Mouse (Mus musculus) G1E (cell line): ENCODE measurements around the gene Trim50. TPM values are rescaled to one million over a fixed set of nuclear protein-coding genes. Genes with fewer than 3 reads are reported as not detected.

Experiments used
- ATAC-seq: 2 replicates; pipeline ENCODE4 v1.8.0; 2016; ENCODE audit warnings: mild to moderate bottlenecking; ENCODE audit not compliant: insufficient number of reproducible peaks, poor library complexity, low FRiP score, severe bottlenecking; ENCODE audit errors: extremely low read depth
- DNase-seq: peaks from one replicate; pipeline ENCODE4 v3.0.0; 2012; ENCODE audit warnings: low spot score
- H3K27me3 ChIP-seq: 2 replicates; pipeline ENCODE4 v1.6.1; 2012; ENCODE audit warnings: mild to moderate bottlenecking, low read length, inconsistent platforms; ENCODE audit not compliant: insufficient read depth
- H3K36me3 ChIP-seq: replicated peaks from 2 replicates; pipeline ENCODE3; 2012; ENCODE audit warnings: mild to moderate bottlenecking, inconsistent platforms
- H3K4me1 ChIP-seq: 2 replicates; pipeline ENCODE4 v1.6.1; 2012; ENCODE audit warnings: low read depth, low read length, inconsistent platforms, mixed read lengths; ENCODE audit not compliant: insufficient read depth
- H3K4me3 ChIP-seq: 2 replicates; pipeline ENCODE4 v1.5.1; 2012; ENCODE audit warnings: low read depth, mild to moderate bottlenecking, inconsistent platforms, low read length, moderate library complexity, mixed read lengths
- H3K9me3 ChIP-seq: replicated peaks from 2 replicates; pipeline ENCODE4 v1.6.1; 2012; ENCODE audit warnings: inconsistent platforms
- CTCF ChIP-seq: IDR thresholded peaks from 2 replicates; pipeline ENCODE4 v1.5.1; 2012; ENCODE audit warnings: low read depth, low read length, inconsistent platforms, mixed read lengths
- GATA1 ChIP-seq: IDR thresholded peaks from 2 replicates; pipeline ENCODE4 v1.6.1; 2012; ENCODE audit warnings: borderline replicate concordance, low read length, inconsistent platforms, mixed read lengths
- GATA2 ChIP-seq: IDR thresholded peaks from 2 replicates; pipeline ENCODE4 v1.6.1; 2012; ENCODE audit warnings: low read depth, low read length, inconsistent platforms, borderline replicate concordance
- POLR2AphosphoS5 ChIP-seq: IDR thresholded peaks from 2 replicates; pipeline ENCODE4 v1.6.1; 2012; ENCODE audit warnings: low read depth, low read length, inconsistent platforms; ENCODE audit not compliant: insufficient replicate concordance
- TAL1 ChIP-seq: conservative IDR thresholded peaks from 2 replicates; pipeline ENCODE4 v1.6.1; 2012; ENCODE audit warnings: low read depth, low read length, inconsistent platforms, mixed read lengths
- polyA plus RNA-seq: library from polyadenylated mRNA; stranded (reverse); fragments of >175 nt; gene quantifications from 2 replicates; pipeline ENCODE4 v1.2.3, GENCODE M21; 2012
- total RNA-seq, 2 experiments: library from RNA; stranded (forward) in 1 of 2; stranded (reverse) in 1 of 2; fragments of 200-1000 nt in 1 of 2; fragments of >200 nt in 1 of 2; fragmentation: Nextera tagmentation in 1 of 2; gene quantifications; 2 replicates each; pipeline ENCODE4 v1.2.3; 2014 to 2017

The Trim50 gene
- total RNA-seq (2014; fragmentation: Nextera tagmentation) (not detected in 2 replicates), total RNA-seq (2017) (0.16 TPM in 1 of 2 replicates, not detected in the other), polyA plus RNA-seq (not detected in 2 replicates)

- peaks cover 16% of the 10 kb centered on the region; the same call in 1 of the 2 replicates for H3K27me3 ChIP-seq
- no peaks in the 10 kb centered on the region for H3K4me1 ChIP-seq
- H3K36me3 ChIP-seq = no peaks in the 10 kb centered on the region
- no peak for TF ChIP-seq POLR2AphosphoS5
- no peak for TF ChIP-seq CTCF
- TF ChIP-seq GATA1 = no peak
- no peak for TF ChIP-seq TAL1
- no peak for TF ChIP-seq GATA2
- H3K9me3 ChIP-seq = no peaks in the 10 kb centered on the region
- ATAC-seq (no peak), DNase-seq (no peak)
- no peak within 1 kb of the TSS for H3K4me3 ChIP-seq
Measured at GRCm38 (mm10) chr5:135352995-135353394, at the start of gene Trim50. Trim50 (plus strand) TSS chr5:135353295.

DNA sequence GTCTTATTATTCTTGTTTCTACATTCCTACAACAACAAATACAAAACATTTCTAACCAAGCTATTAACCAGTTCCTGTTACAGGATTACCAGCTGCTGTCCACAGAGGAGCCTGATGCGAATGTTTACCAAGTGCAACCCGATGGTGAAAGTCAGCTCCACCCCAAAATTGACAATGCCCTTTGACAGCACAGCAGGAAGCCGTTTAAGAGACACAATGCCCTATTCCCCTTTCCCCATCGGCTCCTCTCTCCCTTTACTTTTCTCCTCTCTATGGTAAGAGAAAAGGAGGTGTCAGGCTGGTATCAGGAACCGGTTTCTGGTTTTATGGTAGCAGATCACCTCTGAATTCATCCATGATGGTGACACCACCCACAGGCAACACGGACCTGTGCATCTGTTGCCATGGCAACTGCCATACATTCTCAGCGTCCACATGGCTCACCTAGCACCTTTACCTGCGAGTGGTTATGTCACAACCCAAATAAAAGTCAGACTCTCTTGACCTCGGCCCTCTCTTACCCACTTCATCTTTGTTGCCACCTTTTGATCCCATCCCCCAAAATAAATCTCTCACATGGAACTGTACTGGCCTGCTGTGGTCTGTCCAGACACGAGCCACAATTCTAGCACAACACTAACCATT is 46.7 kb upstream of the Trim50 start:
- ATAC-seq = no peak
- DNase-seq = no peak
- H3K27me3 ChIP-seq = peaks cover 19% of the 10 kb centered on the region

DNA sequence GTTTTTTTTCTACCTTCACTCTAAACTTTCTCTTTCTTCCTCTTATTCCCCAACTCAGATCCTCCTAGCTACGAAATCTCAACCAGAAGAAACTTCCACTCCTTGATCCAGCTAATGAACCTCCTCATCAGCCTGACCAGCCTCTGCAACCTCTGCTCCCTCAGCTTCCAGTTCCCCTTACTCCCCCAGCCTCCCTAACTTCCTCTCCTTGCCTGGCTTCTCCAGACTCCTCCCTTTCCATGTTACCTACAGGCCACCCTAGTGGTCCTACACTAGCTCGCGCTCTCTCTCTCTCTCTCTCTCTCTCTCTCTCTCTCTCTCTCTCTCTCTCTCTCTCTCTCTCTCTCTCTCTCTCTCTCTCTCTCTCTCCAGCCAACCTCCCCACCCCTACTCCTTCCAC is 36.9 kb upstream of the Trim50 start:
- H3K4me3 ChIP-seq = no peak overlapping the region
- H3K9me3 ChIP-seq = no peaks in the 10 kb centered on the region
- ATAC-seq (no peak), DNase-seq (no peak)
- TF ChIP-seq POLR2AphosphoS5 (no peak), TAL1 (no peak), GATA2 (no peak), GATA1 (no peak), CTCF (no peak)
- peaks cover 13% of the 10 kb centered on the region; the same call in 1 of the 2 replicates for H3K27me3 ChIP-seq
- no peaks in the 10 kb centered on the region for H3K36me3 ChIP-seq
- no peaks in the 10 kb centered on the region for H3K4me1 ChIP-seq

More for the DNA sequence above, 46.7 kb upstream of the Trim50 start:
- TF ChIP-seq CTCF = no peak
- TF ChIP-seq TAL1 = no peak
- no peak for TF ChIP-seq GATA1
- TF ChIP-seq POLR2AphosphoS5 = no peak
- TF ChIP-seq GATA2 = no peak
- Histone ChIP-seq H3K36me3 (no peaks in the 10 kb centered on the region), H3K4me3 (no peak overlapping the region), H3K9me3 (no peaks in the 10 kb centered on the region), H3K4me1 (no peaks in the 10 kb centered on the region)

DNA sequence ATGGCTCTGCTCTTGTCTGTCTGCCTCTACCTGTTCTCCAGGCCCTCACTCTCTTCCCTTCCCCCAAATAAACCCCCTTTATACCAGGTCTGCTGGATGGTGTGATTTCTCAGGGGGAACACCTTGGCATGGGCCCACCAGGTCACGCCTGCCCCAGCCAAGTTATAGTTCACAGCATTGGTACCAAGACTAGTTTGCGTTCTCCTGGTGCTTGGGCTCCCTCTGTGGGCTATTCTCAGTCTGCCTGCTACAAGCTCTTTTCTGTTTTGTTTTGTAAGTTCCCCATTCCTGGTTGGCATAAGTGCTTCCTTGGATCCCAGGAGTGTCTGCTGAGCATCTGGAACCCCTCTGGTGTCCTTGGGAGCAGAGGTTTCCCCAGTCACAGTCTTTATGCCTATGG is 33.2 kb upstream of the Trim50 start:
- H3K27me3 ChIP-seq = peaks cover 13% of the 10 kb centered on the region; the same call in 1 of the 2 replicates
- no peak for TF ChIP-seq TAL1
- TF ChIP-seq GATA2 = no peak
- TF ChIP-seq POLR2AphosphoS5 = no peak
- no peak for TF ChIP-seq CTCF
- H3K4me3 ChIP-seq = no peak overlapping the region
- ATAC-seq = no peak
- no peaks in the 10 kb centered on the region for H3K9me3 ChIP-seq
- H3K36me3 ChIP-seq = no peaks in the 10 kb centered on the region
- DNase-seq = no peak
- H3K4me1 ChIP-seq = no peaks in the 10 kb centered on the region

DNA sequence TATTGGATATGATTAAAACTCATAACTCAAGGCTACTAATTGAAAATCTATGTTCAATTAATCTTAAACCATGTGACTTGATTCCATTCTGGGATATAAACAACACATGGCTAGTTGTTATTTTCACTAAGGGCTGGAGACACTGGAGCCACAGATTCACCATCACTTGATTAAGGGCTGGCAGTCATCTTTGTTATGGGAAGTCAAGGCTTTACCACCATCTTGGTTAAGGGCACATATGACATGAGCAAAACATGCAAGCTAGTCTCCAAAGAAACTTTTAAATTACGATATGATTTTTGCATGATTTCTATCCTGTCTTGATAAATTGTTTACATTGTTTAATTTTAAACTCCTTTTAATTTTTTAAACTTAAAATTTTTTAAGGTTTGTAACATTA is 30.9 kb upstream of the Trim50 start:
- no peak for TF ChIP-seq POLR2AphosphoS5
- TF ChIP-seq TAL1 = no peak
- no peak for TF ChIP-seq GATA2
- no peak for TF ChIP-seq CTCF
- TF ChIP-seq GATA1 = no peak
- Histone ChIP-seq H3K36me3 (no peaks in the 10 kb centered on the region), H3K9me3 (no peaks in the 10 kb centered on the region), H3K27me3 (peaks cover 18% of the 10 kb centered on the region), H3K4me1 (no peaks in the 10 kb centered on the region), H3K4me3 (no peak overlapping the region)
- no peak for DNase-seq
- ATAC-seq = no peak

GRCm38 (mm10) chr5:135326121-135326659 is 26.9 kb upstream of the Trim50 start:
- H3K36me3 ChIP-seq = no peaks in the 10 kb centered on the region
- no peaks in the 10 kb centered on the region for H3K4me1 ChIP-seq
- no peak for ATAC-seq
- no peaks in the 10 kb centered on the region for H3K9me3 ChIP-seq
- no peak for TF ChIP-seq GATA2
- no peak for TF ChIP-seq GATA1
- no peak for TF ChIP-seq TAL1
- no peak for TF ChIP-seq CTCF
- no peak for TF ChIP-seq POLR2AphosphoS5
- H3K27me3 ChIP-seq = peaks cover 17% of the 10 kb centered on the region
- no peak overlapping the region for H3K4me3 ChIP-seq
- DNase-seq = no peak
